Mouse (Mus musculus) small intestine, adult 2 months (tissue): ENCODE measurements around the gene C2cd4a.

Experiments
- CTCF ChIP-seq: fragments of 200-500 bp; IDR thresholded peaks from 2 replicates; pipeline ENCODE4 v1.5.1; 2012; ENCODE audit warnings: low read depth, mild to moderate bottlenecking, control low read depth, inconsistent platforms, low read length, moderate library complexity, mixed read lengths; ENCODE audit not compliant: insufficient replicate concordance, insufficient read length; ENCODE audit errors: extremely low read depth
- POLR2A ChIP-seq: fragments of 200-500 bp; IDR thresholded peaks from 2 replicates; pipeline ENCODE4 v1.6.1; 2012; ENCODE audit warnings: low read depth, mild to moderate bottlenecking, control low read depth, inconsistent platforms, low read length, moderate library complexity

- no peak for TF ChIP-seq POLR2A
- no peak for TF ChIP-seq CTCF
Observed at GRCm38 (mm10) chr9:67869691-67870450, 37.7 kb upstream of the C2cd4a start.
